Mouse (Mus musculus) olfactory bulb, adult 2 months (tissue): ENCODE data around the gene Fntb.

ENCODE experiments used
- CTCF ChIP-seq: fragments of 200-500 bp; IDR thresholded peaks from 2 replicates; pipeline ENCODE4 v1.5.1; 2012; ENCODE audit warnings: low read depth, mild to moderate bottlenecking, low read length, moderate library complexity; ENCODE audit not compliant: insufficient read depth
- POLR2A ChIP-seq: fragments of 200-500 bp; IDR thresholded peaks from 2 replicates; pipeline ENCODE4 v1.6.1; 2012; ENCODE audit warnings: mild to moderate bottlenecking, low read depth, low read length, moderate library complexity; ENCODE audit not compliant: insufficient read depth

DNA sequence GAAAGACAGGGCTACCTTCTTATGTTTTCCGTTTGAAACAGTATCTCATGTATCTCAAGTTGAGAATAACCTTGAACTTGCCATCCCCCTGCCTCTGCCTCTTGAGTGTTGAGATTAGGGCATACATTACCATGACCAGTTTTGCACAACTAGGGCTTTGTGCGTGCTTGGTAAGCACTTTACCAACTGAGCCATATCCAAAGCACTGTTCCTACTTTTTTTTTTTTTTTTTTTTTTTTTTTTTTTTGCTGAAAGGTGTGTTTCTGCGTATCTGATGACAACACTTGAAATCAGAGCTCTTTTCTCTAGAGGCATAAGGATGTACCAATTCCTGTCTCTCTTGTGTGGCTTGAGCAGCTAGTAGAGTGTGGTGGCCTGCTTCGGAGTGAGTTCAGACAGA lies 131.2 kb downstream of the Fntb start:
- TF ChIP-seq CTCF (no peak), POLR2A (no peak)
